Mouse (Mus musculus) lung, postnatal 10 days (tissue): ENCODE results near the gene Acvr1.

Source experiments
- DNase-seq: peaks from one replicate; pipeline ENCODE4 v3.0.0; 2021

The Acvr1 gene

GRCm38 (mm10) chr2:58377417-58378130 is 189.4 kb downstream of the Acvr1 start:
- DNase-seq, result no peak

- DNase-seq, result no peak
Measured at GRCm38 (mm10) chr2:58366196-58366595, 200.8 kb downstream of the Acvr1 start.

GRCm38 (mm10) chr2:58361361-58362046 is 205.5 kb downstream of the Acvr1 start:
- no peak for DNase-seq

- DNase-seq, result no peak
Measured at GRCm38 (mm10) chr2:58358132-58358460, 208.9 kb downstream of the Acvr1 start.

- peak; percentile 55 for DNase-seq
Measured at GRCm38 (mm10) chr2:58357414-58358131, 209.4 kb downstream of the Acvr1 start, which contains the start of gene Acvr1c. TSS of gene Acvr1c (minus strand) at chr2:58357895.

DNA sequence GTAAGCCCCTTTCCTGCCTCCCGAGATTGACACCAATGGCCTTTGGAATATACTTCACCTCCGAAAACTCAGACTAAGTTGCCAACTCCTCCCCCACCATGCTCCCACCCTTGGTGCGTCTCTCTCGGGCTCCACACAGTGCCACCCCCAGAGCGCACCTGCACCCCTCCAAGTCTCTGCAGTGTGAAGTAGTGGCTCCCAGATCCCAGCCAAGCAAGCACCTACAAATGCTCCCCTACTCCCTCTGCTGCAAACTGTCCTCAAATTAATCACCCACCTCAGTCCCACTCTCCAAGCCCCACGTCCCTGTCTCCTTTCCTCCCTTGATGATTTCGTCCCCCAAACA is 209.9 kb downstream of the Acvr1 start:
- no peak for DNase-seq

- no peak for DNase-seq
Measured at GRCm38 (mm10) chr2:58354389-58354788, 212.6 kb downstream of the Acvr1 start.

GRCm38 (mm10) chr2:58352846-58353245 is 214.1 kb downstream of the Acvr1 start:
- DNase-seq, result no peak

GRCm38 (mm10) chr2:58350657-58351056 is 216.3 kb downstream of the Acvr1 start:
- no peak for DNase-seq
